Mouse (Mus musculus): ENCODE results near the gene Rgs17. TPM values are rescaled to one million over a fixed set of nuclear protein-coding genes. Genes with fewer than 3 reads are reported as not detected.

The Rgs17 gene
- polyA plus RNA-seq, 1 experiment from 2014 or later: 0.87 TPM

GRCm38 (mm10) chr10:5846939-5847338, 75.3 kb downstream of the Rgs17 start:
- Histone ChIP-seq H3K4me3 (ENCODE audit: low read length) (no peak overlapping the region), H3K4me2 (ENCODE audit: low read depth, low read length) (no peak overlapping the region), H3K27ac (ENCODE audit: low read length) (no peak overlapping the region), H3K9ac (ENCODE audit: low read length) (no peak overlapping the region), H3K9me3 (ENCODE audit: control insufficient read depth, low read length) (no peaks in the 10 kb centered on the region), H3K27me3 (ENCODE audit: control insufficient read depth, insufficient read depth, low read depth, low read length) (no peaks in the 10 kb centered on the region), H3K36me3 (ENCODE audit: control insufficient read depth, insufficient read depth, low read length) (no peaks in the 10 kb centered on the region), H3K4me1 (replicated peaks; ENCODE audit: control insufficient read depth, insufficient read depth, low read length) (no peaks in the 10 kb centered on the region)
- no peak for ATAC-seq (ENCODE audit: low read depth)
- WGBS: 24% methylated on average over 2 of the region's 2 CpGs

GRCm38 (mm10) chr10:5841369-5841768, 80.8 kb downstream of the Rgs17 start:
- Histone ChIP-seq H3K4me3 (ENCODE audit: low read length) (no peak overlapping the region), H3K4me1 (replicated peaks; ENCODE audit: control insufficient read depth, insufficient read depth, low read length) (no peaks in the 10 kb centered on the region), H3K27ac (ENCODE audit: low read length) (no peak overlapping the region), H3K36me3 (ENCODE audit: control insufficient read depth, insufficient read depth, low read length) (no peaks in the 10 kb centered on the region), H3K4me2 (ENCODE audit: low read depth, low read length) (no peak overlapping the region), H3K27me3 (ENCODE audit: control insufficient read depth, insufficient read depth, low read depth, low read length) (no peaks in the 10 kb centered on the region), H3K9ac (ENCODE audit: low read length) (no peak overlapping the region), H3K9me3 (ENCODE audit: control insufficient read depth, low read length) (no peaks in the 10 kb centered on the region)
- no peak for ATAC-seq (ENCODE audit: low read depth)
- 70% methylated on average over 4 of the region's 4 CpGs for WGBS

- Histone ChIP-seq H3K9me3 (ENCODE audit: control insufficient read depth, low read length) (no peaks in the 10 kb centered on the region), H3K4me3 (ENCODE audit: low read length) (no peak overlapping the region), H3K9ac (ENCODE audit: low read length) (no peak overlapping the region), H3K36me3 (ENCODE audit: control insufficient read depth, insufficient read depth, low read length) (peaks cover 2% of the 10 kb centered on the region; the same call in 1 of the 2 replicates), H3K4me2 (ENCODE audit: low read depth, low read length) (no peak overlapping the region), H3K27me3 (ENCODE audit: control insufficient read depth, insufficient read depth, low read depth, low read length) (no peaks in the 10 kb centered on the region), H3K27ac (ENCODE audit: low read length) (no peak overlapping the region), H3K4me1 (replicated peaks; ENCODE audit: control insufficient read depth, insufficient read depth, low read length) (peaks cover 11% of the 10 kb centered on the region)
- 66% methylated on average over 6 of the region's 6 CpGs for WGBS
- no peak for ATAC-seq (ENCODE audit: low read depth)
These were observed 95.7 kb downstream of the Rgs17 start for GRCm38 (mm10) chr10:5826336-5827025.

- H3K9ac ChIP-seq (ENCODE audit: low read length): peak overlapping the region; percentile 70
- peak overlapping the region; percentile 95 for H3K27ac ChIP-seq (ENCODE audit: low read length)
These were observed 97.4 kb downstream of the Rgs17 start for GRCm38 (mm10) chr10:5824779-5825178.

GRCm38 (mm10) chr10:5823740-5824491, 98.3 kb downstream of the Rgs17 start, which contains the start of gene Mtrf1l:
Mtrf1l (minus strand) TSS chr10:5823910.
- H3K36me3 ChIP-seq (ENCODE audit: control insufficient read depth, insufficient read depth, low read length): peaks cover 10% of the 10 kb centered on the region
- 0% methylated on average over 47 of the region's 47 CpGs for WGBS
- peak within 1 kb of the TSS; percentile 73 for H3K4me2 ChIP-seq (ENCODE audit: low read depth, low read length)
- peak within 1 kb of the TSS; percentile 70 for H3K4me3 ChIP-seq (ENCODE audit: low read length)
- no peaks in the 10 kb centered on the region for H3K27me3 ChIP-seq (ENCODE audit: control insufficient read depth, insufficient read depth, low read depth, low read length)
- H3K4me1 ChIP-seq (replicated peaks; ENCODE audit: control insufficient read depth, insufficient read depth, low read length): peaks cover 11% of the 10 kb centered on the region
- peak; percentile 95 for ATAC-seq (ENCODE audit: low read depth)
- peak within 1 kb of the TSS; percentile 95 for H3K27ac ChIP-seq (ENCODE audit: low read length)
- H3K9me3 ChIP-seq (ENCODE audit: control insufficient read depth, low read length): no peaks in the 10 kb centered on the region
- H3K9ac ChIP-seq (ENCODE audit: low read length): peak within 1 kb of the TSS; percentile 84

More at GRCm38 (mm10) chr10:5824779-5825178, 97.4 kb downstream of the Rgs17 start:
- Histone ChIP-seq H3K27me3 (ENCODE audit: control insufficient read depth, insufficient read depth, low read depth, low read length) (no peaks in the 10 kb centered on the region), H3K36me3 (ENCODE audit: control insufficient read depth, insufficient read depth, low read length) (peaks cover 3% of the 10 kb centered on the region), H3K4me1 (replicated peaks; ENCODE audit: control insufficient read depth, insufficient read depth, low read length) (peaks cover 11% of the 10 kb centered on the region), H3K4me2 (ENCODE audit: low read depth, low read length) (peak overlapping the region; percentile 73), H3K9me3 (ENCODE audit: control insufficient read depth, low read length) (no peaks in the 10 kb centered on the region), H3K4me3 (ENCODE audit: low read length) (peak overlapping the region; percentile 70)
- ATAC-seq (ENCODE audit: low read depth): peak; percentile 16; the same call in 1 of the 2 replicates
- 0% methylated on average over 3 of the region's 3 CpGs for WGBS

GRCm38 (mm10) chr10:5823291-5823739, 98.9 kb downstream of the Rgs17 start:
- Histone ChIP-seq H3K4me3 (ENCODE audit: low read length) (peak overlapping the region; percentile 70), H3K27ac (ENCODE audit: low read length) (peak overlapping the region; percentile 95), H3K36me3 (ENCODE audit: control insufficient read depth, insufficient read depth, low read length) (peaks cover 13% of the 10 kb centered on the region), H3K9ac (ENCODE audit: low read length) (peak overlapping the region; percentile 84), H3K4me1 (replicated peaks; ENCODE audit: control insufficient read depth, insufficient read depth, low read length) (peaks cover 11% of the 10 kb centered on the region), H3K27me3 (ENCODE audit: control insufficient read depth, insufficient read depth, low read depth, low read length) (no peaks in the 10 kb centered on the region), H3K9me3 (ENCODE audit: control insufficient read depth, low read length) (no peaks in the 10 kb centered on the region), H3K4me2 (ENCODE audit: low read depth, low read length) (peak overlapping the region; percentile 55)
- WGBS: 0% methylated on average over 37 of the region's 37 CpGs
- ATAC-seq (ENCODE audit: low read depth): no peak

- WGBS: 88% methylated on average over 3 of the region's 3 CpGs
These were observed 103.4 kb downstream of the Rgs17 start for GRCm38 (mm10) chr10:5818772-5819171.

GRCm38 (mm10) chr10:5815968-5816367, 106.2 kb downstream of the Rgs17 start:
- ATAC-seq (ENCODE audit: low read depth): no peak
- Histone ChIP-seq H3K4me2 (ENCODE audit: low read depth, low read length) (no peak overlapping the region), H3K27ac (ENCODE audit: low read length) (no peak overlapping the region), H3K9me3 (ENCODE audit: control insufficient read depth, low read length) (no peaks in the 10 kb centered on the region), H3K27me3 (ENCODE audit: control insufficient read depth, insufficient read depth, low read depth, low read length) (no peaks in the 10 kb centered on the region), H3K36me3 (ENCODE audit: control insufficient read depth, insufficient read depth, low read length) (peaks cover 64% of the 10 kb centered on the region), H3K4me1 (replicated peaks; ENCODE audit: control insufficient read depth, insufficient read depth, low read length) (no peaks in the 10 kb centered on the region), H3K4me3 (ENCODE audit: low read length) (no peak overlapping the region), H3K9ac (ENCODE audit: low read length) (no peak overlapping the region)
- WGBS: 98% methylated on average over 2 of the region's 2 CpGs

More at GRCm38 (mm10) chr10:5818772-5819171, 103.4 kb downstream of the Rgs17 start:
- ATAC-seq (ENCODE audit: low read depth): no peak
- no peak overlapping the region for H3K27ac ChIP-seq (ENCODE audit: low read length)
- H3K36me3 ChIP-seq (ENCODE audit: control insufficient read depth, insufficient read depth, low read length): peaks cover 47% of the 10 kb centered on the region
- no peaks in the 10 kb centered on the region for H3K27me3 ChIP-seq (ENCODE audit: control insufficient read depth, insufficient read depth, low read depth, low read length)
- H3K4me3 ChIP-seq (ENCODE audit: low read length): no peak overlapping the region
- no peak overlapping the region for H3K9ac ChIP-seq (ENCODE audit: low read length)
- no peaks in the 10 kb centered on the region for H3K9me3 ChIP-seq (ENCODE audit: control insufficient read depth, low read length)
- peaks cover 11% of the 10 kb centered on the region for H3K4me1 ChIP-seq (replicated peaks; ENCODE audit: control insufficient read depth, insufficient read depth, low read length)
- no peak overlapping the region for H3K4me2 ChIP-seq (ENCODE audit: low read depth, low read length)

- Histone ChIP-seq H3K27me3 (ENCODE audit: control insufficient read depth, insufficient read depth, low read depth, low read length) (no peaks in the 10 kb centered on the region), H3K4me1 (replicated peaks; ENCODE audit: control insufficient read depth, insufficient read depth, low read length) (no peaks in the 10 kb centered on the region), H3K4me3 (ENCODE audit: low read length) (no peak overlapping the region), H3K9ac (ENCODE audit: low read length) (no peak overlapping the region), H3K36me3 (ENCODE audit: control insufficient read depth, insufficient read depth, low read length) (peaks cover 55% of the 10 kb centered on the region), H3K4me2 (ENCODE audit: low read depth, low read length) (no peak overlapping the region), H3K9me3 (ENCODE audit: control insufficient read depth, low read length) (no peaks in the 10 kb centered on the region), H3K27ac (ENCODE audit: low read length) (no peak overlapping the region)
- 88% methylated on average over 11 of the region's 11 CpGs for WGBS
- no peak for ATAC-seq (ENCODE audit: low read depth)
These were observed 108.5 kb downstream of the Rgs17 start for GRCm38 (mm10) chr10:5813724-5814123.

All from lung, embryonic 16.5 days (tissue).